Mouse (Mus musculus): ENCODE measurements at regions not wholly inside any gene's neighbourhood (a gene's known extent, or its start where the extent isn't known, plus 50 kb on each side); places are given as distances from the start of the nearest gene placed in this dataset.
"Not testable (repeated sequence)": the region's sequence is repeated elsewhere in the genome, so short reads cannot be mapped to it uniquely, and the experiment has no call there.

DNA sequence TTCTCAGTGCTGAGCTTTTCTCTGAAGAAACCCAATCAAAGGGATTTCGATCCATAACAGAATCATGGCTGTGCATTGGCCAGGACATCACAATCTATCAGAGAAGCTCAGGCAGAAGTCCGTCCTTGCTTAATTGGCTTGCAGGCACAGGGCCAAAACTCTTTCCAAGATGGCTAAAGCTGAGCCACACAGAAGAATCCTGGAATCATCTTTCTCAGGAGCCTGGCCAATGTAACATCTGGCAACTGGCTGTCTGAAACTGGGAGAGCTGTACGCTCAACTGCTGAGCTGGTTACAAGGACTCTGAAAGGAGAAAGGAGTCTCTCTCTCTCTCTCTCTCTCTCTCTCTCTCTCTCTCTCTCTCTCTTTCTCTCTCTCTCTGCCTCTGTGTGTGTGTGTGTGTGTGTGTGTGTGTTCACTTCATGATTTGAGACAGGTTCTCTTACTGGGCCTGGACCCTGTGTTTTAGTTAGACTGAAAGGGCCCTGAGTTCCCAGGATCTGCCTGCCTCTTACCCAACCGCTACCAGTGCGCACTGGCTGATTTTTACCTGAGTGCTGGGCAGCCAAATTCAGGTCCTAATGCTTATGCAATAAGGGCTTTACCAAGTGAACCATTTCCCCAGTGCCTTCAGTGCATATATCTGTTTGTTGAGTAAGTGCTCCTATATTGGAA, 333.3 kb upstream of the Cwc22 start:
- DNase-seq (ENCODE audit: low spot score in 2 of 2) = no peak

DNA sequence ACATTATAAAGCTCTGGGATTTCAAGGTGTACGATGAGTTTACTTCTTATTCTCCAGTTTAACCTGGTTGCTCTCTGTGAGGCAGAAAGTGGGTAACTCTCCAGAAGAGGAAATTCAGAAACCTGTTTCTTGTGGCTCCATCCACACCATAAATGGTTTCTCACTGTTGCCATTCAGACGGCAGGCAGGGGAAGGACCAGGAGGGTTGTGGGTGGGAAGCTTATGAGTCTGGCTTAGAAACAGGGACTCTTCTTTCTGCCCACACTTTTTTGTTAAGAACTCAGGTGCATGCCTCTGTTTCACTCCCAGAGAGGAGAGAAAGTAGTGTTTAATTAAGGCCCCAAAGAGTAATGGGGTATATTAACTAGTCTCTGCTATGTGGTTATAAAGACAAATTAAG, 332.5 kb upstream of the Cwc22 start:
- DNase-seq (ENCODE audit: low spot score in 2 of 2) = no peak

DNA sequence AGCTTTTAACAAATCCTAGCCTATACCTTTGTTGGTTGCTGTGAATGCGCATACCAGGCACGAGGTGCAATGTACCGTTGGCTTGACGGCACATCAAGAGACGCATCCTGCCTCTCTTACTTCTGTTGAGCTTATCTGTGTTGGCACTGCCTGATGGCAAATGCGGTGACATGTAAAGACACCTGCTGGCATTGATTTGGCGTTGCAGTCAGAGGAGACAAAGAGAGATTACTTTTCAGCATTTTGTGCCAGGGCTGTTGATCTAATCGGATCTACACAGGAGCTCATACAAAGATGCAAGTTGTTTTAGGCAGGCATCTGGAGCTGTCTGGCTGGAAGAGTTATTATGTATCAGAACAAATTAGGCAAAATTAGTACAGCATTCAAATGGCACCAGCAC, 331.5 kb upstream of the Cwc22 start:
- DNase-seq (ENCODE audit: low spot score in 2 of 2) = no peak

DNA sequence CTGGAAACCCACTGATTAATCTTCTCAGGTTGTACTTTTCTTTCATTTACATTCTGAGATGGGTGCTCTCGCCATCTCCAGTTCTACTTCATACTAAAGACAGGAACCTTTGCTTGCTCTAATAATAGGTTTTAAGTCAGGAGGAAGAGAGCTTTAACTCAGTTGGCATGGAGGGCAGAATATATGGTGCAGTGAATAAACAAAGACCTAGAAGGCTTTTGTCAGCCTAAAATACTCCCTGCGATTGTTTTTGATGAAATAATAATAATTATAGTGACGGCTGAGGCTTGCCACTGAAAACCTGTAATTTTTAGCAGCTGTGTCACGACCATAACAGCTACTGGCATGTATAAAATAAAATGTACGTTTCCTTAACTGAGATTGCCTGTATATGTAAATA, 327.9 kb upstream of the Cwc22 start:
- DNase-seq (ENCODE audit: low spot score in 2 of 2) = no peak

DNA sequence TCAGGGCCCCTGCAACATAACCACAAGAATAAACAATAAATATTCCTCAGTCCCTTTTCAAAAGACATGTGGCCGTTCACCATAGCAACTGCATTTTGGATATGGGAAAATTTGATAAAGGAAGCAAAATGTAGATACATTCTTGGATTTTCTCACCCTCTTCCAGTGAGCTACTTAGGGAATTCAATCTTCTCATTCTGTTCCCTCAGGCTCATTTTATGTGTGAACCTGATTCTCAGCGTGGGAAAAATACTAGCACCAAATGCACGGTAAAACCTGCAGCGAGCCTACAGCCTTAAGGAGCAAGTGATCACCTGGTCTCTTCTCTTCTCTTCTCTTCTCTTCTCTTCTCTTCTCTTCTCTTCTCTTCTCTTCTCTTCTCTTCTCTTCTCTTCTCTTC, 322.5 kb upstream of the Cwc22 start:
- no peak for DNase-seq (ENCODE audit: low spot score in 2 of 2)

DNA sequence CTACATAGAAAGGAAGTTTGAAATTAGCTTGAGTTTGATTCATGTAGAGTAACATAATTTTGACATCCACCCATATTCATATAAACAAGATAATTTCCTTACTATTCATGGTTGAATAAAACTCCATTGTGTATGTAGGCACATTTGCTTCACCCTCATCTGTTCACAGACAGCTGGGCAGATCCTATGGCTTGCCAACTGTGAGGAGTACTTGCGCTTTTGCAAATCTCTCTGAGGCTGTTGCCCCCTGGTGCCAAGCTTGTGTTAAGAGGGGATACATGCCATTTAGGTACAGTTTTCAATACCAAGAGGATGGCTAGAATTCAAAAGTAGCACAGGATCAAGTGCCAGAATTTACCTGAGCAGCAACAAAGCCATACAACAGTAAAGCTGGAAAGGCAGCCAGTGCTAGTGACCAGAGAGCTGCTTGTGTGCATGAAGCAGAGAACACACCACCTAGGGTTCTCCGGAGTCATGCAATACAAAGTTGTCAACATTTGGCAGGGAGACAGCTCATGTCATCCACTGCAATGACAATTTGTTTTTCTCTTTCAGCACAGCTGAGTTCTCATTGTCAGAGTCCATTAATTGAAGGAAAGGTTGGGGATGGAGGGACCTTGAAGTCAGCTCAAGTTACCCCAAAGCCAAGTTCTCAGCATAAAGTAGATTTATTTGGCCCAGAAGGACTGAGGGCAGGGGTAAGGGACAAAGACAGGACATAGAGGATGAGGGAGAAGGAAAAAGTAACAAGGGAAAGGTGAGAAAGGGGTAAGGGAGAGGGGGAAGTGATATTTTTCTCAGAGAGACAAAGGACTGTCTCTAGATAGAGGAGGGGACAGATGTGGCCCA, 321.6 kb upstream of the Cwc22 start:
- DNase-seq (ENCODE audit: low spot score in 2 of 2) = no peak

DNA sequence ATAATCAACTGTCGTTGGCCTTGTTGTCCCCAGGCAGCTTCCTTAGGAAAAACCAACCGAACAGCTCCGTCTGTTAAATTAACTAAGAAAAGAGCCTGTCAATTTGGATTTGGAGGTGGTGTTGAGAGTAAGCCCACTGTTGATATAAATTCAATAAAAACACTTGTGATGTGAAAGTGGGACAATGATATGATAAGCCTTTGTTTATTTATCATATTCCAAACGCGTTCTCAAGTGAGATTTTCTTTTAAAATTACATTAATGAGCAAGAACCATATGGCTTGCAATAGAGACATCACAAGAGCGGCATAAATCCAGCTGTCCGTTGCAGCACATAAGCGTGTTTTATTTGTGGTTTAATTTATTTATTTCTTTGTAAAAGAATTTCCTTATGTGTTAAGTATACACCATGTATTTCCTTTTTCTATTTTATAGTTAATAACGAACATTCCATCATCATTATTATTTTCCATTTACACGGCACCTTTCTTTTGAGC, 307.5 kb upstream of the Cwc22 start:
- DNase-seq (ENCODE audit: low spot score in 2 of 2) = no peak

DNA sequence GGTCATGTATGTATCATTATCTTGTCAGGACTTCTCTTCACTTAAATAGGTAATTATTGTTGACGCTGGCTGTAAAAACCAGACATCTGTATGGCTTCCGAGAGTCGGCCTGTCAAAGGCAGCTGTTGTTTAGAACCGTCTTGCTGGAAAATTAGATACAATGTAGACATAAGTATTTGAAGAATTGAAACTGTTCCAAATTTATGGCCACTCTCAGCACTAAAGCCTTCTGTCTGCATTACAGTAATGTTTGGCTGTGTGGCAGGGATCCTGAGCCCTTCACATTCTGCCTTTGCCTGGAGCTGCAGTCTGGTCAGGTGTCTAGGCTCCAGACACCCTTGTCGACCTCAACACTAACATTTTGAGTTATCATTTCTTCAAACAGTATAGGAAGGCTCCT, 300.2 kb upstream of the Cwc22 start:
- DNase-seq (ENCODE audit: low spot score in 2 of 2) = no peak

DNA sequence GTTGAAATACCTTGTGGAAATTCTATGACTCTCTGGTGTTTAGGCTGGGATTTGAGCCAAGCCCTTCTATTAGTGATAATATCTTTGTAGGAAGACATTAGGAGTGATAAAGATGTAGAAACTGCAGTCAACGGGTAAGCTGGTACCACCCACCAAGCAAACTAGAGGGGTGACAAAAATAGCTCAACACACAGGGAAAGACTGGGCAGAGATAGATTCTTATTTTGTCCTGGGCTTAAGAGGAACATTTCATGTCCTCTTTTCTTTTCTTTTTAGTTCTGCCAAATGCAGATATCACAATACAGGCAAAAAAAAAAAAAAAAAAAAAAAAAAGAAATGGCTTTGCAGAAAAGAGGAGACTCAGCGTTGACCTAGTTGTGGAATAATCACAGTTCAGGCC, 294.1 kb upstream of the Cwc22 start:
- no peak for DNase-seq (ENCODE audit: low spot score in 2 of 2)

DNA sequence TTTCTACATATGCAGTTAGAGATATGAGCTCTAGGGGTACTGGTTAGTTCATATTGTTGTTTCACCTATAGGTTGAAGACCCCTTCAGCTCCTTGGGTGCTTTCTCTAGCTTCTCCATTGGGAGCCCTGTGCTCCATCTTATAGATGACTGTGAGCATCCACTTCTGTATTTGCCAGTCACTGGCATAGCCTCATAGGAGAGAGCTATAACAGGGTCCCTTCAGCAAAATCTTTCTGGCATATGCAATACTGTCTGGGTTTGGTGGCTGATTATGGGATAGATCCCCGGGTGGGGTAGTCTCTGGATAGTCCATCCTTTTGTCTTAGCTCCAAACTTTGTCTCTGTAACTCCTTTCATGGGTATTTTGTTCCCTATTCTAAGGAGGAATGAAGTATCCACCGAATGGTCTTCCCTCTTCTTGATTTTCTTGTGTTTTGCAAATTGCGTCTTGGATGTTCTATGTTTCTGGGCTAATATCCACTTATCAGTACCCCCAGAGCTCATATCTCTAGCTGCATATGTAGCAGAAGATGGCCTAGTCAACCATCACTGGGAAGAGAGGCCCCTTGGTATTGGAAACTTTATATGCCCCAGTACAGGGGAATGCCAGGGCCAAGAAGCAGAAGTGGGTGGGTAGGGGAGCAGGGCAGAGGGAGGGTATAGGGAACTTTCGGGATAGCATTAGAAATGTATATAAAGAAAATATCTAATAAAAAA, 279.4 kb upstream of the Cwc22 start:
- not testable (repeated sequence) for DNase-seq (ENCODE audit: low spot score in 2 of 2)

DNA sequence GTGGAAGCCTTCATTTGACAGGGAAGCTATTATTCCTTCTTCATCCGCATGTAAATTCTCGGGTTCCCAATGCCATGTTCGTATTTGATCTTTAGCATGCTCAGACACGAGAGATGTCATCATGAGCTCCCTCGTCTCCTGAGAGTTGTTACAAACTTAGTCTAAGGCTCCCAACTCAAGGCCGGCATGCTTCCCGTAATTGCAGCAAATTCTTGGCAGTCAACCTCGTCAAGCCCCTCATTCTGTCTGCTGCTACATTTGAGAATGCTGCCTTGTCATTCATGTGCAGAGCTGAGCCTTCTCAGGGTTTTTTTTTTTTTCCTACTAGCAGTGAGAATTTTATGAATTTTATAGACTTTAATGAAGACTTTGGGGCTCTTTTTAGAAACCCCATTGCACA, 268.3 kb upstream of the Cwc22 start:
- DNase-seq (ENCODE audit: low spot score in 2 of 2) = no peak

DNA sequence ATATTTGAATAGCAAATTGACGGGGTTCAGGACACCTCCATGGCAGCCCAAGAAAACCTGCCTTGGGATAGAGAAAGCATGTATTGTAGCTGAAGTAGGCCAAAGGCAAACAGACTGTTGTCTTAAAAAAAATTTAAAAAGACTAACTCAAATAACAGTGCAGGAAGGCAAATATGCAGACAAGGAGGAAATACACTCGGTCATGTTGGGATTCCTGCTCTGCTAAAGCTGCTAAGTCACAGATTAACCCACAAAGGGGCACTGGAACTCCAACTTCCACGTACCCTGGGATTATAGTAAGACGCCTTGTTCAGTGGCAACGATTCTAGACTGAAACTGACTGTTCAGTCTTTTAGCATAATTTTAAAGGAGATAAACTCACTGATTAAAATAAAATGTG, 258.9 kb upstream of the Cwc22 start:
- no peak for DNase-seq (ENCODE audit: low spot score in 2 of 2)

DNA sequence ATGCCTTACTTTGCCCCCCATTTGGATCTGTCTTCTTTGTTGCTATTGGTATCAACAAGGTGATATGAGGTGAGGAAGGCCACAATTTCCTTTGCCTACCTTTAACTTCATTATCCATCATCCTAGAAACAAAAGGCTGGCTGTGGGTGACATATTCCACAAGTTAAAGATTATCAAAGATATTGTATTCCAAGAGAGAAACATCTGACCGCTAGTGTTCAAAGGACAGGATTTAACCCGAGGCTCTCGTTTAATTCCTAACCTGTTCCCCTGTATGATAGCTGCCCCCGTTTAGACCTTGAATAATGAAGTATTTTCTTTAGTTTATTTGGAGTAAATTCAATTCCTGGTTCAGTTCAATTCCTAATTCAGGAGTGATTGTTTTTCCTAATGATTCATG, 249.8 kb upstream of the Cwc22 start:
- DNase-seq (ENCODE audit: low spot score in 2 of 2) = no peak

DNA sequence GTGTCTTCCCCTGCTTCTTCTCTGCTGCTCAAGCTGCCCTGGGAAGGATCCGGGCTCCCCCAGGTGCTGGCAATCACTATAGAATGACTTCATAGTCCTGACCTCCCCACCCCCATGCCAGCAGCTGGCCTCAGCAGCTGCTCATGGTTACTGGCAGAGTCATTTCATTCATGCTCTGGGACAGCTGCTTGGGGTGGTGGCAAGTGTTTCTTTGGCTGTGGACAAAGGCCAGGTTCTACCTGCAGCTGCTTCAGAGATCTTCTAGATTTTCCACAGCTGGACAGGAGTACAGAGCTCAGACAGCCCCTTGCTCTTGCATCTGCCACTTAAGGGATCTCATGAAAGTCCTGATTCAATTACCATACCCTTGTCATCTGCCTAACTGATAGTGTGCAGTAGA, 243.4 kb upstream of the Cwc22 start:
- no peak for DNase-seq (ENCODE audit: low spot score in 2 of 2)

DNA sequence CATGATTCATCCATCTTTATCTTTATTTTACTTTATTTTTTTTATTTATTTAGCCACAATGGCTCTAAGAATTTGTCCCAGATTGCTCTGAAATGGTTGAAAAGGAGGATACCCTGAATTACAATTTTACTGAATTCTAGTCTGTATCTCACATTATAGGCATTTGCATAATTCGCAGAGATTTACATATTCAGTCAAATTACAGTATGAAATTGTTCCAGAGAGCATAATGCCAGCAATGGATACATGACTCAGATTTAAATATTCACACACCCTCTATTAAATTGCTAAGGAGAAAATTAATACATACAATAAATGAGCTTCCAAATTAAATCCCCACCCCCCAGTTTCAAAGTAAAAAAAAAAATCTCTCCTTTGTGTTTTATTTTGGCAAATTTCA, 238.8 kb upstream of the Cwc22 start:
- DNase-seq (ENCODE audit: low spot score in 2 of 2) = no peak

DNA sequence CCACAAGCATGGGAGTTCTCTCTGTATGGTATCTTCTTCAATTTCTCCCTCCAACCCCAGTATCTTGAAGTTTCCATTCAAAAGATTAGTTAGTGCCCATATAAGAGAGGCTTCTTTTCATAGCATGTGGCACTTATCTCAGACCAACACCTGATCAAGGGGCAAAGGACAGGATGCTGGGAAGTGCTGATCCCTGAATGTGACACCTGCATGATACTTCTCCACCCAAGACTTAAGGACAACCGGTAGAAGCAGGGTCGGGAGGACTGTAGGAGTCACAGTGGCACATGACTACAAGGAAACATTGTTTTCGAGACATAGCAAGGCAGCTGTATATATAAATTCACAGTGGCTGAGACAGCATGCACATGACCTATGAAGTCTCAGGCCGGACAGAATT, 227.6 kb upstream of the Cwc22 start:
- no peak for DNase-seq (ENCODE audit: low spot score in 2 of 2)

DNA sequence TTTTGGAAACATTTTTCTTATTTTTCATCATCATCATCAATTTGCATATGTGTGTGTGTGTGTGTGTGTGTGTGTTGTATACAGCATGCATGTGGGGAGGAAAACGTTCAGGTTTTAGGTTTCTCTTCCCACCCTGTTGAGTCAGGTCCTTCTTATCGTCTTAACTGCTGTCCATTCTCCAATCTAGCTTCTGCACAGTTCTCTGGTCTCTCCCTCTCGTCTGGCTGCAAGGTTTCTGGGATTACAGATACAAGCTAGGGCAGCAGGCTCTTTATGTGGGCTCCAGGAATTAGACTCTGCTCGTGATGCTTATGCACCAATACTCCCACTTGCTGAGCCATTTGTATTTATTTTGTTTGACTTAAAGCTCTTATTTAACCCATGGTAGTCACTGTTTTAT, 226.6 kb upstream of the Cwc22 start:
- DNase-seq (ENCODE audit: low spot score in 2 of 2) = no peak

DNA sequence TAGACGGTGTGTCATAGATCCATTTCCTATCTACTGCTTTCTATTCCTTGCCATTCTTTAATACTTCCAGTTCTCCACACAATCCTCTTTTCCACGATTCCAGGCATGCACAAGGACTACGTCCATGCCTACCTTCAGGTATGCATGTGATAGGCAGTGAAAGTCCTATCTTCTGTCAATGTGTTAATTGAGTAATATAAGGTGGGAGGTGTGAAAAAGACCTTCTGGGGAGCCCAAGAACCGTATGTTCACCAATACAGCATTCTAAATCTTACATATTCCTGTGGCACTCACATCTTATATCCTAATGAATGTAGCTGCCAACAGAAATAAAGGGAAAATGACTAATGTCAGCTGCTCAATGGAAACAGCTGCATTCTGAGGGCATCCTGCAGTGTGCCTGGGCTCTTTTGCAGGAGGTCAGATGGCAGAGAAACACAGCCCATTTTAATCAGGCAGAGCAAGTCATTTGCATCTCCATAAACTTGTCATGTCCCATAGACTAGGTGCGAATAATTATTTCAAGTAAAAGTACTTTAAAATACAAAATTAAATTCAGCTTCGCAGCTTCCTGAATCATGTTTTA, 224.1 kb upstream of the Cwc22 start:
- no peak for DNase-seq (ENCODE audit: low spot score in 2 of 2)

DNA sequence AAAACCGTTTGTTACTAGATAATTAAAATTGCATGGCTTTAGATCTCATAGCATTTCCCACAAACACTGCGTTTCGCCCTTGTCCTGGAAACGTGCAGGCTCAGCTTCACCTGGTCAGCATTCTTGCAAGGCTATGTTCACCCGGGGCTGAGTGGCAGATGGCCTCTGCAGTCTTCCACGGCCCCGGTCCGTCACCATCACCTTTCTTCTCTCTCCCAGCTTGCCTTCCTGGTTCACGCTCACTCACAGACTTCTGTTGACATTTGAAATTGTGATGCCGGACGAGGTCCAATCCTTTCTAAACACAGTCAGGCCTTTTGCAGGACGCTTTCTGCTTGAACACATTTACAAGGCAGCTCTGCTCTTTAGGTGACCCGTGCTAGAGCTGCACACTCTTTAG, 219.3 kb upstream of the Cwc22 start:
- no peak for DNase-seq (ENCODE audit: low spot score in 2 of 2)

DNA sequence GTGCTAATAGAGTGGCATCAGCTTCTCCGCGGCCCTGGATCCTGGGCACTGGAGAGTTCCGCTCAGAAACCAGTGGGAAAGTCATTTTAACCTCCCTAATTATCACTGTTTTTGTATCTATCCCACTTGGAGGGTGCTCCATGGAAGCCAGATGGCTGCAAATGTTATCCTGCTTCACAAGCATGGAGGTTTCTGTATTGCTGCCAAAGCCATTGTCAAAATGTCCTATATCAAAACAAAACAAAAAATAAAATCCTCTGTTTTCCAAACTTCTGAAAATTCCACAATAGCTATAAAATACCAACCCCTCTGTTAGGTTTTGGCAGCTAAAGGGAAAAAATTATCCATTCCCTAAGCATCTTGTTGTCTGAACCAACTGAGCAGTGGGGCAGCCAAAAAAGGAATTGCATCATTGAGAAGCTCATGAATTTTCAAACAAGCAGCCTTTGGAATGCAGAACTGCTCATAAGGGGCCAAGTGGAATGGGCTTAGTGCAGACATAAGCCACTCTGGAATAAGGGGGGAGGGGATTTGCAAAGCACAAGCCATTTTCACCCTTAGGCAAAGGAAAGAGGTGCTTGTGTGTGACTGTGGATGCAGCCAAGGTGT, 213.8 kb upstream of the Cwc22 start:
- no peak for DNase-seq (ENCODE audit: low spot score in 2 of 2)

DNA sequence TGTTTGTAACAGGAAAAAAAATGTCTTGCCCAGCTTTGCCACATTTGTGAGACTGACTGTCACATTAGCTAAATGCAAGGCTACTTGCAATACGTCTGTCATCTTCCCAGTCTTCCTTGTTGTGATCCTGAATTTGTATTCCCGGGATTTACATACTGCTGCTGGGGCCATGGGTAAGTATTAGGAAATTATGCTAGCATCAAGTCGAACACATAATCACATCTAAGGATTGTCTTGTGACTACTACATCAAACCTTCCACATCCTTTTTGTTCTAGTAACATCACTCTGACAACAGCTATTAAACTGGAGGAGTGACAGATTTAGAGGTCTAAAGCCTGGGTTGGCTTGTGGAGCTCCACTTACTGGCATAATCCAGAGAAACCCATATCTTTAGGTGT, 164.2 kb upstream of the Cwc22 start:
- DNase-seq (ENCODE audit: low spot score in 2 of 2) = no peak

DNA sequence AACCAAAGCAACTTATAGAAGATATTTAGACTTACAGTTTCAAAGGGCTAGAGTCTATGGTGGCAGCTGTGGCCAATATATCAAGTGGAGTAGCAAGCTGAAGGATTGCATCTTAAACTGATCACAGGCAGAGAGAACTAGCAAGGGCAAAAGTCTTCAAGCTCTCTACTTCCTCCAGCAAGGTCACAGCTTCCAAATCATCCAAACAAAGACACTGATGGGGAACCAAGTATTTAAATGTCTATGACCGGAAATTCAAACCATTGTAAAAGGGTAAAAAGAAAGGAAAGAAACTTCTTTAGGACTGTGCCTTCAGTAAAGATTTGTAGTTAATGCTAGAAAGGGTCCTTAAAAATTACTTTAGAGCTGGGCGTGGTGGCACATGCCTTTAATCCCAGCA, 149.4 kb upstream of the Cwc22 start:
- no peak for DNase-seq (ENCODE audit: low spot score in 2 of 2)

All from spleen, postnatal 10 days (tissue).